Mouse (Mus musculus): ENCODE data around the gene Pomc. TPM values are rescaled to one million over a fixed set of nuclear protein-coding genes. Genes with fewer than 3 reads are reported as not detected.

The Pomc gene
- 5.2 and 5.7 TPM in 2 replicates for total RNA-seq (2012; rRNA removed)

DNA sequence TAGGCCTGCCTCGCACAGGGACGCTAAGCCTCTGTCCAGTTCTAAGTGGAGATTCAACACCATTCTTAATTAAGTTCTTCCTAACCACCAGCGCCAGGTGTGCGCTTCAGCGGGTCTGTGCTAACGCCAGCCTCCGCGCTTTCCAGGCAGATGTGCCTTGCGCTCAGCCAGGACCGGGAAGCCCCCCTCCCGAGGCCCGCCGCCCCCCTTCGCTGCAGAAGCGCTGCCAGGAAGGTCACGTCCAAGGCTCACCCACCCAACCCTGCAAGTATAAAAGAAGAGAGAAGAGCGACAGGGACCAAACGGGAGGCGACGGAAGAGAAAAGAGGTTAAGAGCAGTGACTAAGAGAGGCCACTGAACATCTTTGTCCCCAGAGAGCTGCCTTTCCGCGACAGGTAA lies at the start of gene Pomc:
Gene Pomc, plus strand, starts transcription at position 301 of the 400 bp plus-strand sequence.
- H3K9me3 ChIP-seq (ENCODE audit: control insufficient read depth, insufficient read depth, low read depth, low read length) = no peaks in the 10 kb centered on the region
- no peak within 1 kb of the TSS for H3K27ac ChIP-seq (ENCODE audit: insufficient read depth, low read depth, low read length, poor library complexity, severe bottlenecking)
- H3K9ac ChIP-seq (ENCODE audit: insufficient read depth, low read depth, low read length, poor library complexity, severe bottlenecking) = no peak within 1 kb of the TSS
- H3K36me3 ChIP-seq (ENCODE audit: control insufficient read depth, insufficient read depth, low read length, poor library complexity, severe bottlenecking) = no peaks in the 10 kb centered on the region
- in situ Hi-C loops (cut with MboI; ENCODE audit: low sequenced_read_pairs in 2 of 2, unreplicated experiment in 2 of 2) = no loop called here
- no peak for DNase-seq (ENCODE audit: low read depth, low spot score)
- TF ChIP-seq HCFC1 (IDR thresholded peaks at IDR 0.05; ENCODE audit: borderline replicate concordance, insufficient read depth, low read length) = no peak
- TF ChIP-seq MAFK (IDR thresholded peaks at IDR 0.05; ENCODE audit: insufficient read depth, low read depth, low read length) = no peak
- TF ChIP-seq ZC3H11A (IDR thresholded peaks at IDR 0.05; ENCODE audit: borderline replicate concordance, low read depth, low read length) = no peak
- no peak for TF ChIP-seq CHD2 (IDR thresholded peaks at IDR 0.05; ENCODE audit: low read depth, low read length)
- TF ChIP-seq ZNF384 (IDR thresholded peaks at IDR 0.05; ENCODE audit: low read depth, low read length) = no peak
- peak within 1 kb of the TSS; percentile 3 to 26; a peak in 2 of 4 replicates for H3K4me3 ChIP-seq (ENCODE audit: insufficient read depth in 1 of 2, low read depth in 1 of 2, low read length in 2 of 2, poor library complexity in 1 of 2, severe bottlenecking in 1 of 2)
- peaks cover 2 to 3% of the 10 kb centered on the region in 2 experiments; a peak in 2 of 4 replicates for H3K4me1 ChIP-seq (ENCODE audit: control insufficient read depth in 2 of 2, insufficient read depth in 2 of 2, low read length in 2 of 2, poor library complexity in 1 of 2)

GRCm38 (mm10) chr12:3905436-3905835 lies 49.3 kb upstream of the Pomc start:
- TF ChIP-seq ZNF384 (IDR thresholded peaks at IDR 0.05; ENCODE audit: low read depth, low read length) = no peak; the same call in 1 of the 2 replicates
- TF ChIP-seq ZC3H11A (IDR thresholded peaks at IDR 0.05; ENCODE audit: borderline replicate concordance, low read depth, low read length) = no peak
- TF ChIP-seq MAFK (IDR thresholded peaks at IDR 0.05; ENCODE audit: insufficient read depth, low read depth, low read length) = no peak
- TF ChIP-seq HCFC1 (IDR thresholded peaks at IDR 0.05; ENCODE audit: borderline replicate concordance, insufficient read depth, low read length) = no peak
- TF ChIP-seq CHD2 (IDR thresholded peaks at IDR 0.05; ENCODE audit: low read depth, low read length) = no peak
- Histone ChIP-seq H3K4me1 (ENCODE audit: control insufficient read depth in 2 of 2, insufficient read depth in 2 of 2, low read length in 2 of 2, poor library complexity in 1 of 2) (peaks cover 6 to 13% of the 10 kb centered on the region in 2 experiments; a peak in 1 of 4 replicates), H3K36me3 (ENCODE audit: control insufficient read depth, insufficient read depth, low read length, poor library complexity, severe bottlenecking) (peaks cover 46% of the 10 kb centered on the region)

GRCm38 (mm10) chr12:3906308-3906707 lies 48.4 kb upstream of the Pomc start:
- Histone ChIP-seq H3K9ac (ENCODE audit: insufficient read depth, low read depth, low read length, poor library complexity, severe bottlenecking) (no peak overlapping the region), H3K4me1 (ENCODE audit: control insufficient read depth in 2 of 2, insufficient read depth in 2 of 2, low read length in 2 of 2, poor library complexity in 1 of 2) (peaks cover 6 to 13% of the 10 kb centered on the region in 2 experiments; a peak in 1 of 4 replicates), H3K36me3 (ENCODE audit: control insufficient read depth, insufficient read depth, low read length, poor library complexity, severe bottlenecking) (peaks cover 44% of the 10 kb centered on the region), H3K4me3 (ENCODE audit: insufficient read depth in 1 of 2, low read depth in 1 of 2, low read length in 2 of 2, poor library complexity in 1 of 2, severe bottlenecking in 1 of 2) (no peak overlapping the region), H3K9me3 (ENCODE audit: control insufficient read depth, insufficient read depth, low read depth, low read length) (no peaks in the 10 kb centered on the region), H3K27ac (ENCODE audit: insufficient read depth, low read depth, low read length, poor library complexity, severe bottlenecking) (no peak overlapping the region)
- no peak for DNase-seq (ENCODE audit: low read depth, low spot score)
- in situ Hi-C loops (cut with MboI; ENCODE audit: low sequenced_read_pairs in 2 of 2, unreplicated experiment in 2 of 2) = no loop called here
- no peak for TF ChIP-seq ZNF384 (IDR thresholded peaks at IDR 0.05; ENCODE audit: low read depth, low read length)
- TF ChIP-seq HCFC1 (IDR thresholded peaks at IDR 0.05; ENCODE audit: borderline replicate concordance, insufficient read depth, low read length) = no peak
- TF ChIP-seq ZC3H11A (IDR thresholded peaks at IDR 0.05; ENCODE audit: borderline replicate concordance, low read depth, low read length) = no peak
- TF ChIP-seq CHD2 (IDR thresholded peaks at IDR 0.05; ENCODE audit: low read depth, low read length) = no peak
- no peak for TF ChIP-seq MAFK (IDR thresholded peaks at IDR 0.05; ENCODE audit: insufficient read depth, low read depth, low read length)

More at GRCm38 (mm10) chr12:3905436-3905835, 49.3 kb upstream of the Pomc start:
- Histone ChIP-seq H3K4me3 (ENCODE audit: insufficient read depth in 1 of 2, low read depth in 1 of 2, low read length in 2 of 2, poor library complexity in 1 of 2, severe bottlenecking in 1 of 2) (no peak overlapping the region), H3K9me3 (ENCODE audit: control insufficient read depth, insufficient read depth, low read depth, low read length) (no peaks in the 10 kb centered on the region), H3K27ac (ENCODE audit: insufficient read depth, low read depth, low read length, poor library complexity, severe bottlenecking) (no peak overlapping the region), H3K9ac (ENCODE audit: insufficient read depth, low read depth, low read length, poor library complexity, severe bottlenecking) (no peak overlapping the region)
- DNase-seq (ENCODE audit: low read depth, low spot score) = no peak
- in situ Hi-C loops (cut with MboI; ENCODE audit: low sequenced_read_pairs in 2 of 2, unreplicated experiment in 2 of 2) = no loop called here

DNA sequence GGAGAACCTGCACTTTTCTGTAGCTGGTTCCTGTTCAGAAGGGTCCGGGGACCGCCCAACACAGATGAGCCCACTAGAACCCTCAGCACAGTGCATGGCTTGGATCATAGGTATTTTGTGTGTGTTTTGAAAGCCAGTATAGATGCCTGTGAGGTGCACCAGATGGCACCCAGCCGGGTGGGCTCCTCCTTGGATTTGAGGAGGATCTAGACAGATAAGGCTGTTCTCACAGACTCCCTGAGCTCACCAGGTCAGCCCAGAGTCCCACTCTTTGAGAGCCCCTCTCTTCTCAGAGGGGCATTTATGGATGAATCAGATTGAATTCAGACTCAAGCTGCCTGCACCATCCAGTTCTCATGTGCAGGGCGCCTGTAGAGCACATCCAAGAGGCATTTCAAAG lies 47.7 kb upstream of the Pomc start:
- peaks cover 37% of the 10 kb centered on the region for H3K36me3 ChIP-seq (ENCODE audit: control insufficient read depth, insufficient read depth, low read length, poor library complexity, severe bottlenecking)
- no peak for DNase-seq (ENCODE audit: low read depth, low spot score)
- no peak overlapping the region for H3K27ac ChIP-seq (ENCODE audit: insufficient read depth, low read depth, low read length, poor library complexity, severe bottlenecking)
- H3K4me3 ChIP-seq (ENCODE audit: insufficient read depth in 1 of 2, low read depth in 1 of 2, low read length in 2 of 2, poor library complexity in 1 of 2, severe bottlenecking in 1 of 2) = no peak overlapping the region
- TF ChIP-seq HCFC1 (IDR thresholded peaks at IDR 0.05; ENCODE audit: borderline replicate concordance, insufficient read depth, low read length) (no peak), MAFK (IDR thresholded peaks at IDR 0.05; ENCODE audit: insufficient read depth, low read depth, low read length) (no peak)
- no peak overlapping the region for H3K9ac ChIP-seq (ENCODE audit: insufficient read depth, low read depth, low read length, poor library complexity, severe bottlenecking)
- in situ Hi-C loops (cut with MboI; ENCODE audit: low sequenced_read_pairs in 2 of 2, unreplicated experiment in 2 of 2) = no loop called here
- peaks cover 6 to 13% of the 10 kb centered on the region in 2 experiments; a peak in 1 of 4 replicates for H3K4me1 ChIP-seq (ENCODE audit: control insufficient read depth in 2 of 2, insufficient read depth in 2 of 2, low read length in 2 of 2, poor library complexity in 1 of 2)
- H3K9me3 ChIP-seq (ENCODE audit: control insufficient read depth, insufficient read depth, low read depth, low read length) = no peaks in the 10 kb centered on the region

GRCm38 (mm10) chr12:3907418-3907817 lies 47.3 kb upstream of the Pomc start:
- H3K36me3 ChIP-seq (ENCODE audit: control insufficient read depth, insufficient read depth, low read length, poor library complexity, severe bottlenecking) = peaks cover 33% of the 10 kb centered on the region
- no peak overlapping the region for H3K27ac ChIP-seq (ENCODE audit: insufficient read depth, low read depth, low read length, poor library complexity, severe bottlenecking)
- H3K4me1 ChIP-seq (ENCODE audit: control insufficient read depth in 2 of 2, insufficient read depth in 2 of 2, low read length in 2 of 2, poor library complexity in 1 of 2) = peaks cover 6 to 13% of the 10 kb centered on the region in 2 experiments; a peak in 1 of 4 replicates
- H3K9me3 ChIP-seq (ENCODE audit: control insufficient read depth, insufficient read depth, low read depth, low read length) = no peaks in the 10 kb centered on the region
- in situ Hi-C loops (cut with MboI; ENCODE audit: low sequenced_read_pairs in 2 of 2, unreplicated experiment in 2 of 2) = no loop called here
- no peak for DNase-seq (ENCODE audit: low read depth, low spot score)
- H3K4me3 ChIP-seq (ENCODE audit: insufficient read depth in 1 of 2, low read depth in 1 of 2, low read length in 2 of 2, poor library complexity in 1 of 2, severe bottlenecking in 1 of 2) = no peak overlapping the region
- H3K9ac ChIP-seq (ENCODE audit: insufficient read depth, low read depth, low read length, poor library complexity, severe bottlenecking) = no peak overlapping the region
- TF ChIP-seq CHD2 (IDR thresholded peaks at IDR 0.05; ENCODE audit: low read depth, low read length) = no peak
- TF ChIP-seq ZNF384 (IDR thresholded peaks at IDR 0.05; ENCODE audit: low read depth, low read length) = no peak
- TF ChIP-seq ZC3H11A (IDR thresholded peaks at IDR 0.05; ENCODE audit: borderline replicate concordance, low read depth, low read length) = no peak
- no peak for TF ChIP-seq MAFK (IDR thresholded peaks at IDR 0.05; ENCODE audit: insufficient read depth, low read depth, low read length)
- TF ChIP-seq HCFC1 (IDR thresholded peaks at IDR 0.05; ENCODE audit: borderline replicate concordance, insufficient read depth, low read length) = no peak

Measured in ES-E14 (cell line).